Mouse (Mus musculus): ENCODE data around the gene Trim40. TPM values are rescaled to one million over a fixed set of nuclear protein-coding genes. Genes with fewer than 3 reads are reported as not detected.

Gene Trim40
- total RNA-seq, 2 experiments from 2014 or later = not detected

DNA sequence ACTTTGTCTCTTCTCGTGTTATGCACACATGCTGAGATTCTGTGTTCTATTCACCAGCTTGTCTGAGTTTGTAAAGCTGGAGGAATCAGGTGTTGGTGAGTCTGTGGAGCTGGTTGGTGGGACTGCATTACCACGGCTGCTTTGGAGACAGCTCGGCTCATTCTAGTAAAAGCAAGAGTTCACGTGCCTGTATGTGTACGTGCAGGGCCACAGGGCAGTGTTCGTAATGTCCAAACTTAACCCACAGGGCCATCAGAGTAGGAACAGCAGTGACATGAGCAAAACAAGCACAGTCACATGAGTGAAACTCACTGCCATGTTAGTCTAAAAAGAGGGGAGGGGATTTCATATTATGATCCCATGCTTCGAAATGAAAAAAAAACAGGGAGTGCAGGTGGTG, 46.2 kb downstream of the Trim40 start:
- no peak for DNase-seq (ENCODE audit: low spot score in 2 of 2)

DNA sequence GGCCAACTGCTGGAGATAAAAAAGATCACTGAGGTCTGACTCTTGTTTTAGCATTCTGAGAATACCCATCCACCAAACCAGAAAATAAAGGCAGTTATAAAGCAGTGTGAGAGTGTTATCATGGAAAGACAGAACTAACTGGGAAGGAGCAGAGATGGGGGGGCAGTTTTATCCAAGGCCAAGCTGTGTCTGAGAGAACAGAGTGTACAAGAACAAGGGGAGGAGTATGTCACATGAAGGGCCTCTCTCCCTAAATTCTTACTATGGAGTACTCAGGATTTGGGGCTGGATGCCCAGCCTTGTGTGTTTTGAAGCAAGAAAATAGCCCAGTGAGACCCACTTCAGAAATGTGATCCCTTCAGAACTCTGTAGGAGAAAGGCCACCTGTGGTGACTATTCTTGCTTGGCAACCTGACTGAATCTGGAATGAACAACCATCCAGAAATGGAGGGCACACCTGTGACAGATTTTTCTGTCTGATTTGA, 48.9 kb downstream of the Trim40 start:
- no peak for DNase-seq (ENCODE audit: low spot score in 2 of 2)

DNA sequence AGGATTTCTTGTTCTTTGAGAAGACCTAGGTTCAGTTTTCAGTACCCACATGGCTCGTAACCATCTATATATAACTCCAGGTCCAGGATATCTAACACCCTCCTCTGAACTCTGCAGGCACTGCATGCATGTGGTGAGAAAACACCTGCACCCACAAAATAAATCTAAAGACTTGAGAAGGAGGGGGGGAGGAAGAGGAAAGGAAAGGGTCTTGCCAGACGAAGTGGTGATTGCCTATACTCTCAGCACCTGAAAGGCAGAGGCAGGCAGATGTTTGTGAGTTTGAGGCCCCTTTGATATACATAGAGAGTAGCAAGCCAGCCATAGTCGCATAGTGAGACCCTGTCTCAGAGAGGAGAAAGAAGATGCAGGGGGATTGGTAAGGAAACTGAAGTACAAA, 50.0 kb downstream of the Trim40 start:
- no peak for DNase-seq (ENCODE audit: low spot score in 2 of 2)

DNA sequence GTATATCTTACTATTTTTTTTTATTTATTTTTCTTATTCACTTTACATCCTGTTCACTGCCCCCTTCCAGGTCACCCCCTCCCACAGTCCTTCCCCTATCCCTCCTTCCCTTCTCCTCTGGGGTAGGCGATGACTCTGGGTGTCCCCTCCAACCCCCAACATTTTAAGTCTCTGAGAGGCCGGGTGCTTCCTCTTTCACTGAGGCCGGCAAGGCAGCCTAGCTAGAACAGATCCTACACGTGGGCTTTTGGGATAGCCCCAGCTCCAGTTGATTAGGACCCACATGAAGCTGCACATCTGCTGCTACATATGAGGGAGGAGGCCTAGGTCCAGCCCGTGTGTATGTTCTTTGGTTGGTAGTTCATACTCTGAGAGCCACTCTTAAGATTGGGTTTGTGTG, 50.9 kb downstream of the Trim40 start:
- DNase-seq (ENCODE audit: low spot score in 2 of 2) = no peak

DNA sequence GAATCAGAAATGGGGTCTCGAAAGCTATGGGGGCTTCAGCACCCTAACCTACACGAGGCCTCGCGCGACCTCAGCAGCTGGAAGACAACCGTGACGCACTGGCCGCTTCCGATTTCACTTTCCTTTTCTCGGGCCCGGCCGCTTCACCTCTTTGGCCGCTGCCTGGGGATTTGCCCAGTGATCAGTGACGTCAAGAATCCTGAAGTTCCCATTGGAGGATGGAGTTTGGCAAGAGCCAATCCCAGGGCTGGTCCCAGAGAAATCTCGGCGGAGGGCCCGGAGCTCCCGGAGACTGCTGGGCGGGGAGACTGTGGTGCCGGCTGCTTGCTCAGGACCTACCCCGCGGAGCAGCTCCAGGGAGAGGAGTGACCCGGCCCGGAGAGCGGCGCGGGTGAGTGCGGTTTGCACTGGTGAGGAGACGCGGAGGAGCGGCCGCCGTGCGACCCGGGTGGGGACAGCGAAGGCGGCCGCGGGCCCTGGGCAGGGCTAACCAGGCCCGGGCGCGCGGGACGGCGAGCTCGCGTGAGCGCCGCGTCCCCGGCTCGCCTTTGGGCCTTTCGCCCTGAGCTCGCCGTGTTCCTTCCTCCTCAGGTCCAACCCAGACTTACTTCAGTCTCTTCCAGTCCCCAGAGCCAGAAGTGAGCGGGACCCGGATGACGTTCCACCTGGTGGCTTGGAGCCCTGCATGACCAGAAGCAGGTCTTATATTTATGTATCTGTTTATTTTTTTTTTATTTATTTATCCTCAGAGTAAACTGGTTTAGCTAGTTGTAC, 52.9 kb downstream of the Trim40 start, which contains the start of gene Trim26:
TSS of gene Trim26 (plus strand) at position 261 of the 774 bp plus-strand sequence.
- DNase-seq (ENCODE audit: low spot score in 2 of 2) = peak; percentile 92 to 97

DNA sequence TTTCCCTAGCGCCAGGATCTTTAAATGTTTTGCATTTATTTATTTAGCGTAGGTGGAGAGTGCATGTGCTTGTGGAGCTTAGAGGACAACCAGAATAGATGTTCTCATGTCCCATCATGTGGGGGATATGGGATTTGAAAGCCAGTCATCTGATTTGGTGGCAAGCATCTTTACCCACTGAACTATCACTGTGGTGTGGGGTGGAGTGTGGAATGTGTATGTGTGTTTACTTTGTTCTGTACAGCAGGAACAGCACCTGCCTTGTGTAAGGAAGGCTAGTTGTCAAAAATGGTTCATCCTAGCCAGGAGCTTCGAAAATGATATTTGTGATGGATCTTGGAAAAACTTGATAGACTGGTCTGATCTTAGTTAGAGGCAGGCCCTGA, 53.5 kb downstream of the Trim40 start:
- no peak for DNase-seq (ENCODE audit: low spot score in 2 of 2)

DNA sequence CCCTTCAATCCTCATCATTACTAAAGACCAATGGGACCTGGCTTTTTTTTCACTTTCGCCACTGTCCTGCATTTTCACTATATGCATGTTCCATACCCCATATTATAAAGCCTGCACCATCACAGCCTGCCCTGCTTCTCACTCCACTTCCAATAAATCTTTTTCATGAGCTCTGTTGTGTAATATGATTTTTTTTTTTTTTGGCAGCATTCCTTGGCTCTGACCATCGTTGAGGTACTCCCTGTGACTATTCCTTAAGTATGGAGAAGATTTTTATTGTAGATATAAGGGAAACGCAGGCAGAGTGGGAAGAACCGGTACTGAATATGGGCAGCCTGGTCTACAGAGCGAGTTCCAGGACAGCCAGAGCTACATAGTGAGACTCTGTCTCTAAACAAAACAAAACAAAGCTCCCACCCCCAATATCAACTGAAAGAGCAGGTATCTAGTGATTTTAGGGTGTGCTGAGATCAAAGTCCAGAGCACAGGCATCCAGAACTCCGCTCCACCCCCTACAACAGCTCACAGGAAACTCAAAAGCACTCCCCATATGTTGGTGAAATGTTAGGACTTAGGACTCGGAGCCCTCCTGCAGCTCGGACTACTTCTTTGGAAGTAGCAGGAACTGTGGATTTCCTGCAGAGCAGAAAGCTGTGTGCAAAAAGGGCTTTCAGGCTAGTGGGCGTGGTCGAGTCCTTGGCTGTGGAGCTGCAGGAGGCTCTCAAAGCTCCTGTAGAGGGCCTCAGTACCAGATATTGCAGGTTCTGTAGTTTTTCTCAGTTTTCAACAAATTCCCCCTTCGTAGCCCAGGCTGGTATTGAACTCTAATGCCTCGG, 54.1 kb downstream of the Trim40 start:
- DNase-seq (ENCODE audit: low spot score in 2 of 2) = peak in 1 of 2 experiments; percentile 60

DNA sequence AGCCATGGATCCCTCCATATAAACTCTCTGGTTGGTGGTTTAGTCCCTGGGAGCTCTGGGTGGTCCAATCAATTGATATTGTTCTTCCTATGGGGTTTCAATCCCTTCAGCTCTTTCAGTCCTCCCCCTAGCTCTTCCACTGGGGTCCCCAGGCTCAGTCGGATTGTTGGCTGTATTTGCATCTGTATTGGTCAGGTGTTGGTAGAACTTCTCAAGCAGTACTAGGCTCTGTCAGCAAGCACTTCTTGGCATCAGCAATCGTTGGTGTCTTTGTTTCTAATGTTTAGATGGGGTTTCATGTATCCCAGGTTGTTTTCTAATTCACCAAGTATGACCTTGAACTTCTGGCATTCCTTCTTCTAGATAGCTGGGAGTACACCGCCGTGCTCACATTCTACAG, 57.2 kb downstream of the Trim40 start:
- no peak for DNase-seq (ENCODE audit: low spot score in 2 of 2)

Other genes with a start within 250 kb of the Trim40 start
- not detected for gene H2-M9, start 247.5 kb downstream of the Trim40 start, total RNA-seq (2021)
- not detected for gene H2-M1, start 217.9 kb downstream of the Trim40 start, total RNA-seq (2021)
- gene H2-M10.5, start 117.2 kb downstream of the Trim40 start, total RNA-seq (2021) = not detected
- gene H2-M10.6, start 78.0 kb downstream of the Trim40 start, total RNA-seq (2021) = not detected
- 10 to 100 TPM; 24.3 to 25.6 TPM for gene Trim26, start 53.0 kb downstream of the Trim40 start, total RNA-seq (2021)
- gene Trim15, start 22.9 kb downstream of the Trim40 start, total RNA-seq (2021) = not detected
- gene Trim10, start 20.5 kb downstream of the Trim40 start, total RNA-seq (2021) = under 1 TPM; 0.20 to 0.80 TPM
- not detected for gene Trim31, start 8.0 kb upstream of the Trim40 start, total RNA-seq (2021)
- under 1 TPM in 1 of 2 experiments, not detected in 1; 0.29 TPM for gene Rnf39, start 52.8 kb upstream of the Trim40 start, total RNA-seq (2021)
- 10 to 100 TPM; 66.6 to 72.8 TPM for gene Ppp1r11, start 61.6 kb upstream of the Trim40 start, total RNA-seq (2021)
- gene Znrd1, start 68.4 kb upstream of the Trim40 start, total RNA-seq (2021) = 10 to 100 TPM; 29.2 to 32.9 TPM
- 1 to 10 TPM; 7.1 to 9.2 TPM for gene Znrd1as, start 68.5 kb upstream of the Trim40 start, total RNA-seq (2021)
- not detected for gene 2410137M14Rik, start 91.1 kb upstream of the Trim40 start, total RNA-seq (2021)
- under 1 TPM; 0.23 to 0.25 TPM for gene H2-M5, start 99.4 kb upstream of the Trim40 start, total RNA-seq (2021)
- gene Zfp57, start 111.0 kb upstream of the Trim40 start, total RNA-seq (2021) = 10 to 100 TPM in 1 of 2 experiments, 1 to 10 TPM in 1; 8.7 to 10.1 TPM
- gene Mog, start 133.3 kb upstream of the Trim40 start, total RNA-seq (2021) = not detected
- gene Gabbr1, start 155.8 kb upstream of the Trim40 start, total RNA-seq (2021) = 10 to 100 TPM; 24.2 to 25.4 TPM
- not detected for gene Olfr90, start 198.4 kb upstream of the Trim40 start, total RNA-seq (2021)
- not detected for gene Olfr91, start 208.2 kb upstream of the Trim40 start, total RNA-seq (2021)
- gene Olfr92, start 230.0 kb upstream of the Trim40 start, total RNA-seq (2021) = not detected